Mouse (Mus musculus): ENCODE data around the gene Gas7.

Gas7 gene

DNA sequence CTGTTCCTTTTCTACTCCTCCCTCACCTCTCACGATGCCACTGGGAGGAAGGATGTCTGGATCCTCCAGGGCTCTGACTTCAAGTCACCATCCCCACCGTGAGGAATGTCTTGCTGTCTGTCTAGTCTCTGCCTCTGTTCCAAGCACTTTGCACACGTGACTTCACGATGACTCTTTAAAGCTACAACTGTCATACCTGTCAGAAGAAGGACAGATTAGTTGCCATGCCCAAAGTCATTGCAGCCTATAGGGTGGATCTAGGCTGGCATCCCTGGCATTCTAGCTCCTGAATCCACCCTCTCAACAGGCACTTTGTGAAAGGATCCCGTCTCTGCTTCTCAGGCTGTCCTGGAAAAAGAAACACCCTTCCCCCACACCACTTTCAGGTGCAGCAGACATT, 224.1 kb downstream of the Gas7 start:
- in situ Hi-C loops (cut with MboI; ENCODE audit: low sequenced_read_pairs) = no loop called here

DNA sequence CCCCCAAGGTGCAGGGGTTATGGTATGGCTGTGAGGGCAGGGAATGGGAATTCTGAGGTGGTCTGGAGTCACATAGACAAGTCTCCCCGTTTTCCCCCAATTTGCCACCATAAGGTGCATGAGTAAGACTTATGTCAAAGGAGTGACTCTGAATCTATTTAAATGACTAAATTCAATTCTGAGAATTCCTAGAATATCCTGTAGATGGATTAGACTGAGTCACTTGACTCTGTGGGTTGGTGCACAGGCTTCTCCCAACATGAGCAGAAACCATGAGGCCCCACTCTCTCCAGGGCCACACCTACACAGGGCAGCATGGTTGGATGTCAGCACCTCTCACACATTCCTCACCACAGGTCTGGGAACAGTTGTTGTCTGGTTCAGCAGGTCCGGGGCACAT, 224.7 kb downstream of the Gas7 start:
- in situ Hi-C loops (cut with MboI; ENCODE audit: low sequenced_read_pairs) = no loop called here

- in situ Hi-C loops (cut with MboI; ENCODE audit: low sequenced_read_pairs) = no loop called here
These were observed 226.6 kb downstream of the Gas7 start for GRCm38 (mm10) chr11:67681871-67682270.

DNA sequence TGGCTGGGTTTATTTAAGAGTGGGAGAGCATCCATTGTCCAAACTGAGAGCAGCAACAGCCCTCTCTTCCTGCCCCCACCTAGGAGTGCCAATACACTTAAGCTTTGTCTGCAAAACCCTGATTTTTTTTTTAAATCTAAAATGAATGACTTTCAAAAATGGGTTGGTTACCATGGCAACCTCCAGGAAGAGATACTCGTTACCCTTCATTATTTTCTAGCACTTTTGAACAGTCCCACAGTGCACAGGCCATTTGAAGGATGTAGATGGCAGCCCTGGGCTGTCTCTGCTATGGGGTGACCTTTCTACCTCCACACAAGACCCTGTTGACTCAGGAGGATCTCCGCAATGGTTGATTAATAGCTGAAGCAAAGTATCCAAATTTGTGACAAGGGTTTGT, 230.9 kb downstream of the Gas7 start:
- in situ Hi-C loops (cut with MboI; ENCODE audit: low sequenced_read_pairs) = no loop called here

DNA sequence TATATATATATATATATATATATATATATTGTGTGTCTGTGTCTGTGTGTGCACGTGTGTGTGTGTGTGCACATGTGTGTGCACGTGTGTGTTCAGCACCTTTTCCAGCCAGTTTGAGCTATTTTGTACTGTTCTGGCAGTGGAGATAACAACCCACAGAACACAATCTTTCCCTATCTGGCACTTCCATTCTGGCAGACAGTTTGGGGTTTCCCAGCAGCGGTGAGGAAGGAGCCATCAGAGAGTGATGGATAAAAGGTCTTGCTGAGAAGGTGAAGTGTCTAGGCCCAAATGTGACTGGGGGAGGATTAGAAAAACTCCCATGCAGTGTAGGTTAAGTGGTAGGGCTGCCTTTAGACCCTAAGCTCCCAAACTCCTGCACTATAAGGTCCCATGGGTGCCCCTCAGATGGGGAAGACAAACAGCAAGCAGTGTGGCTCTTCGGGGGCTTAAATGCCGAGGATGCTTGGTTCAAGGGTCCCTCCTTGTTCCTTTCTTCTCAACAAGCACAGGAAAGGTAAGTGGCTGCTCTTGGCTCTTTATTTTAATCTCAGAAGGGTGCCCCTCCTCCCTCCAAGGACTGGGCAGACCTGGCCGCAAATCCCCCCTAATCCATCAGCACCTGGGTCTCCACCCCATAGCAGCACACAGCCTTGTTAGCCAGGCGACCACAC, 239.6 kb downstream of the Gas7 start, which contains the start of gene Rcvrn:
Gene Rcvrn (plus strand): TSS at position 624 of the 674 bp plus-strand sequence.
- in situ Hi-C loops (cut with MboI; ENCODE audit: low sequenced_read_pairs) = no loop called here

DNA sequence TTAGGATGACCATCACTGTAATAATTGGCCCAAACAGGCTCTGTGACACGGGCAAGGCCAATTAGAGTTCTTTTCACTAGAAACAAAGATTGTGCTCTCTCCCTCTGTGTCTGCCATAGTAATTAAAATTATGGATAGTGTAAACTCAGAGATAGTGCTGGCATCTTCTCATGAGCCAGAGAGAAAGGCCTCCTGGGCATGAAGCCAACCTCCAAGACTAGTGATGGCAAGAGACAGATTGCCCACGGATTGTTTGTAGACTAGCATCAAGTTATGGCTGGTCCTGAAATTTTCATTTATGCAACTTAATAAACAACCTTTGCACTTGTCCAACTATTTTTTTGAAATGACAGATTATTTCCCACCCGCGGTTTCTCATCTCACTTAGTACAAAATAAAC, 257.7 kb downstream of the Gas7 start:
- in situ Hi-C loops (cut with MboI; ENCODE audit: low sequenced_read_pairs) = no loop called here

DNA sequence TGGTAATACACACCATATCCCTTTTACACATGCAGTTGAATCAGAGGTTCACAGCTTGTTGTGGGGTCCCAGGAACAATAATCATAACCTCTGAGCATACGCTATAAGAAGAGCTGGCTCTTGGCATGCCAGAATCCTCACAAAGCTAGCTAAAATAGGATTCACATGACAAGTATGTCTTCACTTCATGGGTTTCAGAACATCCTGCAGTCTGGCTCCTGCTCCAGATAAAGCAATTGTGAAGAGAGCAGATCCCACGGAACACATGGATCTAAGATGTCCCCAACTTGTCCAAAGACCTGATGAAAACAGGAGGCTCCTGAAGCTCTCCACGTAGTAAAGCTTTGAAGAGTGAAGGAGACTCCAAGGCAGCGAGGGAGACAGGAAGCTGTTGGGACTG, 260.1 kb downstream of the Gas7 start:
- in situ Hi-C loops (cut with MboI; ENCODE audit: low sequenced_read_pairs) = no loop called here

DNA sequence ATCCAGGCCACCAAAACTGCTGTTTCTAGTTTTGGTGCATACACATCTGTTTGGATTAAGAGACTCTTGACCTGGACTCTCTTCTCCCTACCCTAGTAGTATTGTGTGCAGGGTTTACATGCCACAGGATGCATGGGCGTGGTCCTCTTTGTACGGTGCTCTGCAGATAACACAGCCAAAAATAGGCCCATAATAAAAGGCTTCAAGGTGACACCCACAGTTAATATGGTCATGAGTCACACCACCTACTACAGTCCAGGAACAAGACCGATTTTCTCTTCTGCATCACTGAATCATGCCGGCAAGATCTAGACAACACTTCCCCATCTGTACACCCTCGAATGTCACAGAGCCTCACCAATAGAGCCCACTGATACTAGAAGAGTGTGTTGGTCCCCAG, 266.2 kb downstream of the Gas7 start:
- in situ Hi-C loops (cut with MboI; ENCODE audit: low sequenced_read_pairs) = no loop called here

DNA sequence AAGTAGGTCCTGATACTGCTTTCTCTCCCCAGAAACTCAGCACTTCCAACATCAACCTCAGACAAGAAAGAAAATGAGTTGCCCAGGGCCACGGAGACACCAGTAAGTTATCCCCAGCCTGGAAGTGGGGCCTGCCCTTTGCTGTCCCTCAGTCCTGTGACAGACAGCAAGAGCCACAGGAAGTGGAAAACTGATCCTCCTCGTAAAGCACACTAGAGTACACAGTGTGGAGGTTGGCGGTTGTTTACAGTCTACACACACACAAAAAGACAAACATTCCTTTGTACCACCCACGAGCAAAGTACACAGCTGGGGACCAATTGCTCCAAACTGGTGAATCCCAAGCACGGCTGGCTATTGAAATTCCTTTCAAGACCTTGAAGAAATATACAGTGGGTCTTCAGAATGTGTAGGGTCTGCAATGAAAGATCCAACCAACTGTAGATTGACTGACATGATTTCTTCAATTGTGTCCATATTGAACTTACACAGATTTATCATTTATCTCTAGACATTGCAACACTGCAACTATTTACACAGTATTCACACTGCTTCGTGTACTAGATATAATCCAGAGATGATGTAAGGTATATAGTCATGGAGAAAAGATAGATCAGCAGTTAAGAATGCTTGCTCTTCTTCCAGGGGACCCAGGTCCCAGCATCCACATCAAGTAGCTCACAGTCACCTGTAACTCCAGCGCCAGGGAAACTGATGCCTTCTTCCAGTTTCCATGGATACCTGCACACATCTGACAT, 267.3 kb downstream of the Gas7 start:
- in situ Hi-C loops (cut with MboI; ENCODE audit: low sequenced_read_pairs) = no loop called here

GRCm38 (mm10) chr11:67723231-67724013, 268.2 kb downstream of the Gas7 start:
- in situ Hi-C loops (cut with MboI; ENCODE audit: low sequenced_read_pairs) = no loop called here

DNA sequence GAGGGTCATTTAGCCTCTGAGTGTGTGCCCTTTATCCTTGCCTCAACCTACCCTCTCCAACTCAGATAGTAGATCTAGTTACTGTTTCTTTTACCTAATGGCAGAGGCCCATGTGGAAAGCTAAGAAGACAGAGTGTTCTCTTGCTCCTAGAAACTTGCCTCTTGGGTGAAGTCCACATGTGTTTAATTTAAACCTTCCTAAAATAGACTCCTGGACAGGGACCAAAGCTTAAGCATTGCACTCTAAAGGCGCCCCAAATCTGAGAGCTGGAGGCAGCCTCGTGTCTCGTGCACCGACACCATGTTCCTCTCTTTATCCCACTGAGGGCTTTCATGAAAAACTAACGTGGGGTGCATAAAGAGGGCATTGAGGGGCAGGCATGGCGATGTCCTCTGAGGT, 271.9 kb downstream of the Gas7 start:
- in situ Hi-C loops (cut with MboI; ENCODE audit: low sequenced_read_pairs) = no loop called here

GRCm38 (mm10) chr11:67728726-67729125, 273.5 kb downstream of the Gas7 start:
- in situ Hi-C loops (cut with MboI; ENCODE audit: low sequenced_read_pairs) = no loop called here

DNA sequence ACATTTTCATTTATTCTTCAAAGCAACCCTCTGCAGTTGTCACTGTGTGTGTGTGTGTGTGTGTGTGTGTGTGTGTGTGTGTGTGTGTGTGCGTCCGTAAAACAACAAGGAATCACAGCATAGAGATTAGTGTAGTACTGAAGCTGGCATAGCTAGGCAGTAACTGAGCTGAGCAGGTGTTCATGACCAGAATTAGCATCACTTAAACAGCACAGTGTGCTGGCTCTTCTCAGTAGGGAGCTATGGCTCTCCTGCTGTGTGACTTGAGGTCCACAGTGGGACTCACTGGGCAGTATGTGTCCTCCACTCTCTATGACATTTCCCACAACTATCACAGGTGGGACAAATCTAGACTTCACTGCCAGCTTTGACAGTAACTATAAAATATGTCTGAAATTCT, 275.8 kb downstream of the Gas7 start:
- in situ Hi-C loops (cut with MboI; ENCODE audit: low sequenced_read_pairs) = no loop called here

DNA sequence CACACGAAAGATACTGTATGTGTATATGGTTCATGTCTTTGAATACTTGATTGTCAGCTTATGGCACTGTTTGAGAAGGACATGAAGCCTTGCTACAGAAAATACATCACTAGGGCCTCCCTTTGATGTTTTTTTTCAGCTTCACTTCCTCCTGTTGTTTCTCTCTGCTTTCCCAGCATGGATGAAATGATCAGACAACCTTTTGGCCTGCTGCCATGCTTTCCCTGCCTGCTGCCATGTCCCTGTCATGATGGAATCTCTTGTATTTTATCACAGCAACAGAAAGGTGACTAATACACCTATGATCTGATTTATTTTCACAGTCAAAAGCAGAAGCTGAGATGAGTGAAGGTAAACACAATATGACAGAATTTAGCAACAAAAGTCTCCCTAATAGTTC, 278.5 kb downstream of the Gas7 start:
- in situ Hi-C loops (cut with MboI; ENCODE audit: low sequenced_read_pairs) = no loop called here

- in situ Hi-C loops (cut with MboI; ENCODE audit: low sequenced_read_pairs) = no loop called here
These were observed 279.4 kb downstream of the Gas7 start for GRCm38 (mm10) chr11:67734597-67734996.

- in situ Hi-C loops (cut with MboI; ENCODE audit: low sequenced_read_pairs) = no loop called here
These were observed 283.1 kb downstream of the Gas7 start for GRCm38 (mm10) chr11:67738345-67738744.

All from CH12F3 (cell line).